Mouse (Mus musculus): ENCODE measurements around the gene Ffar3.

The Ffar3 gene

GRCm38 (mm10) chr7:30856078-30856477, at the start of gene Ffar3:
Gene Ffar3, minus strand, starts transcription at chr7:30856178.
- no peak for ATAC-seq (ENCODE audit: insufficient number of reproducible peaks, low FRiP score, low TSS enrichment)

GRCm38 (mm10) chr7:30904042-30904441, 48.1 kb upstream of the Ffar3 start:
- no peak for ATAC-seq (ENCODE audit: insufficient number of reproducible peaks, low FRiP score, low TSS enrichment)

DNA sequence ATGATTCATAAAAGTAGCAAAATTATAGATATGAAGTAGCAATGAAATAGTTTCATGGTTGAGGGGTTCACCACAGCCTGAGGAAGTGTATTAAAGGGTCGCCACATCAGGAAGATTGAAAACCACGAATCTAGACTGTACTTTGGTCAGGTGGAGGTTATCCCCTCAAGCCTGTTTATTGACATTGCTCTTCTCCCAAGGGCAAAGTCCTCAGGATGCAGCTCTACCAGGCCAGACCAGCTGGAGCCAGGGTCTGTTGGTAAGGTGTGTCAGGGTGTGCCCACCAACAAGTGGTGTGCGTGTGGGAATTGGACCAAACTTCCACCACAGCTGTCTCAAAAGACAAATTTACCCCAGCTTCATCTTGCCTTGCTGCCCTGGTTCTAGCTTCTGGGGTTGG, 39.2 kb upstream of the Ffar3 start:
- ATAC-seq (ENCODE audit: insufficient number of reproducible peaks, low FRiP score, low TSS enrichment), result no peak

- ATAC-seq (ENCODE audit: insufficient number of reproducible peaks, low FRiP score, low TSS enrichment), result no peak
Measured at GRCm38 (mm10) chr7:30892515-30892914, 36.5 kb upstream of the Ffar3 start.

GRCm38 (mm10) chr7:30891746-30892145, 35.8 kb upstream of the Ffar3 start:
- ATAC-seq (ENCODE audit: insufficient number of reproducible peaks, low FRiP score, low TSS enrichment), result no peak

GRCm38 (mm10) chr7:30890681-30891080, 34.7 kb upstream of the Ffar3 start:
- no peak for ATAC-seq (ENCODE audit: insufficient number of reproducible peaks, low FRiP score, low TSS enrichment)

DNA sequence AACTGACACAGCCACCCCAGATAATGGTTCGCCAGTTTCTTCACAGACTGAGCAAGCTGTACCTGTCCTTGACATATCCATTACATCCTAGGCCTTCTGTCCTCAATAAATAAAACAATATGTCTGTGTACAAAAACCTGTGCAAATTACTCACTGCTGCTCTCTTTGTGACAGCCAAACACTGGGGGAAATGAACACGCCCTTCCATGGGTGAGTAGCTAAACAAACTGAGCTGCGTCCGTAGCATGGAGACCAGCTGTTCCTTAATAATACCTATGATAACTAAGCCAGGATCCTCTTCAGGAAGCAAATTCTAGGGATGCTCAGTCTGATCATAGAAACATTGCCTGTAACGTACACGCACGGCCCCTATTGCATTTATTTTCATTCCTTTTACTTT, 32.8 kb upstream of the Ffar3 start:
- no peak for ATAC-seq (ENCODE audit: insufficient number of reproducible peaks, low FRiP score, low TSS enrichment)

DNA sequence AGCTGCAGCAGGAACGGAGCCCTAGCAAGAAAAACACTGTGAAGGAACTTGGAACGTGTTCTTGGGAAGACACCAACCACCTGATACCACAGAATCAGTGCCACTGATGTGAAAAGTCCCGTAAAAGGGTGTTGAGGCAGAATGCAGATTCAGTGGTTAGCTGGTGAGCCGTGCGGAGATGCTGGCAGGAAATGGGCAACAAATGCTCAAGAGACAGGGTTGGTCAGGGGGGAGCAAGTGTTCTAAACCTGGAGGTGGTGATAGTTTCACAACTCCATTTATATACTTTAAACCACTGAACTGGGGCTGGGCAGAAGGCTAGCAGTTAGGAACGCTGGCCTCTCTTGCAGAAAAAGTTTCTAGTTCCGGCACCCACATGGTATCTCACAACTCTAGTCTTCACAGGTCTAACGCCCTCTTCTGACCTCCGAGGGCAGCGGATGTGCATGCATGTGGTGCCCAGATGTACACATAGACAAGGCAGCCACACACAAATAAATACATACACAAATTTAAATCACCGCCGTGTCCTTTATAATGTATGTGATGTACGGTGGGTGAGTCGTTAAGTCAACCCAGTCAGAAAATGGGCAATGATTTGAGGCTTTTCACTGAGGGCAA, 31.7 kb upstream of the Ffar3 start:
- ATAC-seq (ENCODE audit: insufficient number of reproducible peaks, low FRiP score, low TSS enrichment), result no peak

GRCm38 (mm10) chr7:30886852-30887251, 30.9 kb upstream of the Ffar3 start:
- ATAC-seq (ENCODE audit: insufficient number of reproducible peaks, low FRiP score, low TSS enrichment), result no peak

DNA sequence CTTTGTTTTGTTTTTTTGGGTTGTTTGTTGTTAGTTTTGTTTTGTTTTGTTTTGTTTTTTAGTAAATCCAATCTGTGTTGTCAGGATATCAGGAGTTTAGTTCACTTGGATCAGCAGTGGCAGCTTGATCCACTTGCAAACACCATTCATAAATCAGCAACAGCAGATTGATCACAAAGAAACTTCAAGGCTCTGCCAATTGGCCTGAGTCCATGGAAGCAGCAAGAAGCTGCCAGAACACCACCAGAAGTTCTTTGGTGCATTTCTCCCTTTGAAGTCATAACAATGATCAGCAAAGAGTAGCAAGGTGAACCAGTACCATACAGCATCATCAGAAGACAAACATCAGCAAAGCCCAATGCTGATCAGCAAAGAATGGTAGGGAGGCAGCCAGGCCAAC, 28.1 kb upstream of the Ffar3 start:
- ATAC-seq (ENCODE audit: insufficient number of reproducible peaks, low FRiP score, low TSS enrichment), result no peak

- no peak for ATAC-seq (ENCODE audit: insufficient number of reproducible peaks, low FRiP score, low TSS enrichment)
Measured at GRCm38 (mm10) chr7:30881367-30881766, 25.4 kb upstream of the Ffar3 start.

- no peak for ATAC-seq (ENCODE audit: insufficient number of reproducible peaks, low FRiP score, low TSS enrichment)
Measured at GRCm38 (mm10) chr7:30880176-30880575, 24.2 kb upstream of the Ffar3 start, which contains the start of gene Cd22. Gene Cd22, minus strand, starts transcription at chr7:30880342.

GRCm38 (mm10) chr7:30878950-30879349, 23.0 kb upstream of the Ffar3 start:
- ATAC-seq (ENCODE audit: insufficient number of reproducible peaks, low FRiP score, low TSS enrichment), result no peak

DNA sequence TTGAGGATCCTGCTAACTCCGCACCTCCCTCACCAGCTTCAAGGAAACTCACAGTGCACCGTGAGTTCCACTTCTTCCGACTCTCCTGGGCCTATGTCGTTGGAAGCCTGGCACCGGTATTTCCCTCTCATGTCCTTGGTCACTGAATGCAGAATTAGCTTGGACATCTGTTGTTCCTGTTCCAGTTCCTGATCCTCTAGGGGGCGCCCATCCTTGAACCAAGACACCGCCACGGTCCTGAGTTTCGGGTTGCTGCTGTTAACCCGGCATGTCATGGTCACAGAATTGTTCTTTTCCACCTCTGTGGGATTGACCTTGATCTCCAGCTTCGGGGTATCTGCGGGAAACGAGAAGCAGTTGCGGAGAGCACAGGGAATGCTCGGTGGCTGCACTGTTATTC, 17.1 kb upstream of the Ffar3 start:
- ATAC-seq (ENCODE audit: insufficient number of reproducible peaks, low FRiP score, low TSS enrichment), result no peak

DNA sequence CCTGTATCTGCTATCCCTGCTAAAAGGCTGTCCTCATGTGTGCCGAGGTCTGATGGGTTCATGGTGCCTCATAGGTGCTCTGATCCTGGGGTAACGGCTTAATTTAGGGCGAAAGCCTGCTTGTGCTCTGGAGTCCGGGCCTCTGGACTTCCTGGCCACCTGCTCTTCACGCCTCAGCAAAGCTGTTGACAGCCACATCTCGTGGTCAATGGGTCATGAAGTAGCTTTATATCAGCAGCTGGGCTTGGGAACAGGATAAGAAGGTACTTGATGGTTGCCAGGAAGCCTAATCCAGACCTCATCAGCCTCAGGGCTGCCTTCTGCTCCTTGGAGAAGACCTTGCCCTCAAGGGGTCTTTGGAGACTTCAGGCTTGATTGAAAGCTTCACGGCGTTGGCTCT, 7.4 kb upstream of the Ffar3 start:
- ATAC-seq (ENCODE audit: insufficient number of reproducible peaks, low FRiP score, low TSS enrichment), result no peak

DNA sequence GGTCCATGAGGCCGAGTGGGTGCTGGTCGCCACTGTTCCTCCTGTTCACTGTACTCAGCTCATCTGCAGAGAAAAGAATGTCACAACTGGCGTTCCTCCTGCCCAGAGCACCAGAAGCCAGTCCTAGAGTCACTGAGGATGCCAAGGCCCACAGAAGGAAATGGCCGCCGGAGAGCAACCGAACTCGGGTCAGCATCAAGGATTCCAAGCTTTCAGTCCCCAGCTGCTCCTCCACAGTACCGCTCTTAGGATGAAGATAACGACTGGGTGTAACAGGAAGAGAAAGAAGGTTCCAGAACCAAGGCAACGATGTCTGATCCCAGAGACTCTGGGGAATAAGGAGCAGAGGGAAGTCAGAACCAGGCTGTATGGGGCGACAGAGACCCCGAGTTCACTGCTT, 5.5 kb upstream of the Ffar3 start, which contains the start of gene Ffar1:
Gene Ffar1, minus strand, starts transcription at position 101 of the 400 bp plus-strand sequence.
- ATAC-seq (ENCODE audit: insufficient number of reproducible peaks, low FRiP score, low TSS enrichment), result no peak

GRCm38 (mm10) chr7:30859635-30860402, 3.8 kb upstream of the Ffar3 start:
- ATAC-seq (ENCODE audit: insufficient number of reproducible peaks, low FRiP score, low TSS enrichment), result no peak

- no peak for ATAC-seq (ENCODE audit: insufficient number of reproducible peaks, low FRiP score, low TSS enrichment)
Measured at GRCm38 (mm10) chr7:30859290-30859634, 3.3 kb upstream of the Ffar3 start.

- no peak for ATAC-seq (ENCODE audit: insufficient number of reproducible peaks, low FRiP score, low TSS enrichment)
Measured at GRCm38 (mm10) chr7:30857746-30858145, 1.8 kb upstream of the Ffar3 start.

DNA sequence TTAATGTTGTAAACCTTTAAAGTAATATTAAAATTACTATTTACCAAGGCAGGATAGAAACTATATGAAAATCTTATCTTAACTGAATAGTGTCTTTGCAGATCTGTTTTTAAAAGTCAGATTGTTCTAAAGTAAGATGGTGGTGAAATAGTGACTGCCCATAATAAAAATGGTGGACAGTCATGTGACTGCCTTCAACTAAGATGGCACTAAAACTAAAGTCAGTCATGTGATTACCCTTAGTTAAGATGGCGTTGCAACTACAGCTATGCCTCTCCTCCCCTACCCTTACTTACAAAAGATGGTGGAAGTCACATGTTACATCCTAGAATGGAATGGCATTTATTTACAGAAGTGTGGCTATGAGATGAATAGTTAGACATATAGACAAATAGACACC, 4.6 kb downstream of the Ffar3 start:
- no peak for ATAC-seq (ENCODE audit: insufficient number of reproducible peaks, low FRiP score, low TSS enrichment)

DNA sequence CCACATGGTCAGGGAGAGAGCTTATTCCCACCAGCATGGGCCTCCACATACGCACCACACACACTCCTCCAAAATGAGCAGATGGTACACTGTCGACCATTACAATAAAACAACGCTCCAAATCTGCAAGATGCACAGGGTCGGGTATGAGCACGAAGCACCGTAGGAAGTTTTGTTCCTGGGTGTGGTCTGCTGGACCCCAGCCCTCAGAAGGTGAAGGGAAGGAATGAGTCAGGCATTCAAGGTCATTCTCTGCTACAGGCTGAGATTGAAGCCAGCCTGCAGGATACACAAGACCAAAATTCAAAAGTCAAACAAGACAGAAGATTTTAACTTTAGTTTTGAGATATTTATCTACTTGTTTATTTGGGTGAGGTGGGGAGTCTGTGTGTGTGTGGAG, 8.0 kb downstream of the Ffar3 start:
- ATAC-seq (ENCODE audit: insufficient number of reproducible peaks, low FRiP score, low TSS enrichment), result no peak

GRCm38 (mm10) chr7:30847386-30847785, 8.6 kb downstream of the Ffar3 start:
- ATAC-seq (ENCODE audit: insufficient number of reproducible peaks, low FRiP score, low TSS enrichment), result no peak
